Mouse (Mus musculus) heart, embryonic 15.5 days (tissue): Measurements from ENCODE around the gene Deup1. TPM values are rescaled to one million over a fixed set of nuclear protein-coding genes. Genes with fewer than 3 reads are reported as not detected.
A peak's percentile ranks its signal among the peaks of the same experiment; 100 is the strongest.

Source experiments
- ATAC-seq: fragments of 200-750 bp; cut with Nextera tagmentation; replicated peaks from 2 replicates; pipeline ENCODE4 v1.8.0; 2017; ENCODE audit warnings: low read depth, moderate TSS enrichment; ENCODE audit not compliant: insufficient number of reproducible peaks, insufficient read depth, low FRiP score
- H3K27ac ChIP-seq: fragments of 300-500 bp; sonication (generic); 2 replicates; pipeline ENCODE4 v1.5.1; 2015; ENCODE audit warnings: mild to moderate bottlenecking, inconsistent platforms
- H3K27me3 ChIP-seq: fragments of 300-500 bp; sonication (generic); 2 replicates; pipeline ENCODE4 v1.6.1; 2015; ENCODE audit warnings: inconsistent platforms
- H3K36me3 ChIP-seq: fragments of 300-500 bp; sonication (generic); 2 replicates; pipeline ENCODE4 v1.6.1; 2015; ENCODE audit warnings: mild to moderate bottlenecking, inconsistent platforms
- H3K4me1 ChIP-seq: fragments of 300-500 bp; sonication (generic); replicated peaks from 2 replicates; pipeline ENCODE4 v1.6.1; 2015; ENCODE audit warnings: inconsistent platforms
- H3K4me2 ChIP-seq: fragments of 300-500 bp; sonication (generic); 2 replicates; pipeline ENCODE4 v1.6.1; 2015; ENCODE audit warnings: inconsistent platforms, mild to moderate bottlenecking, moderate library complexity
- H3K4me3 ChIP-seq: fragments of 300-500 bp; sonication (generic); 2 replicates; pipeline ENCODE4 v1.5.1; 2015; ENCODE audit warnings: mild to moderate bottlenecking, inconsistent platforms
- H3K9ac ChIP-seq: fragments of 300-500 bp; sonication (generic); 2 replicates; pipeline ENCODE4 v1.6.1; 2015; ENCODE audit warnings: mild to moderate bottlenecking, inconsistent platforms
- H3K9me3 ChIP-seq: fragments of 300-500 bp; sonication (generic); replicated peaks from 2 replicates; pipeline ENCODE4 v1.6.1; 2016; ENCODE audit warnings: inconsistent platforms
- WGBS: fragments of 180-500 bp; shearing (Covaris S2); methylation state at CpG from one replicate; pipeline ENCODE4 v1.1.7; 2015; ENCODE audit warnings: mixed read lengths; 5-methylcytosine and 5-hydroxymethylcytosine counted together
- polyA plus RNA-seq: library from polyadenylated mRNA; unstranded; fragments of >200 nt; fragmentation: Nextera tagmentation; extraction: Ambion mirVana; gene quantifications from 2 replicates; pipeline ENCODE4 v1.2.1, GENCODE M21; 2015

Deup1 gene
- polyA plus RNA-seq = 0.89 and 1.0 TPM in 2 replicates

- Histone ChIP-seq H3K9me3 (no peaks in the 10 kb centered on the region), H3K36me3 (no peaks in the 10 kb centered on the region), H3K27me3 (no peaks in the 10 kb centered on the region), H3K4me2 (peak within 1 kb of the TSS; percentile 69), H3K4me3 (peak within 1 kb of the TSS; percentile 33), H3K9ac (peak within 1 kb of the TSS; percentile 27; the same call in 1 of the 2 replicates), H3K4me1 (peaks cover 7% of the 10 kb centered on the region), H3K27ac (no peak within 1 kb of the TSS)
- peak; percentile 62 for ATAC-seq
- whole genome bisulfite sequencing = 2% methylated on average over 28 of the region's 28 CpGs
Observed at GRCm38 (mm10) chr9:15627785-15628287, at the start of gene Deup1. Deup1 (minus strand) TSS chr9:15627933.

- WGBS = 52% methylated on average over 1 of the region's 1 CpGs
Observed at GRCm38 (mm10) chr9:15672251-15672650, 44.5 kb upstream of the Deup1 start.

DNA sequence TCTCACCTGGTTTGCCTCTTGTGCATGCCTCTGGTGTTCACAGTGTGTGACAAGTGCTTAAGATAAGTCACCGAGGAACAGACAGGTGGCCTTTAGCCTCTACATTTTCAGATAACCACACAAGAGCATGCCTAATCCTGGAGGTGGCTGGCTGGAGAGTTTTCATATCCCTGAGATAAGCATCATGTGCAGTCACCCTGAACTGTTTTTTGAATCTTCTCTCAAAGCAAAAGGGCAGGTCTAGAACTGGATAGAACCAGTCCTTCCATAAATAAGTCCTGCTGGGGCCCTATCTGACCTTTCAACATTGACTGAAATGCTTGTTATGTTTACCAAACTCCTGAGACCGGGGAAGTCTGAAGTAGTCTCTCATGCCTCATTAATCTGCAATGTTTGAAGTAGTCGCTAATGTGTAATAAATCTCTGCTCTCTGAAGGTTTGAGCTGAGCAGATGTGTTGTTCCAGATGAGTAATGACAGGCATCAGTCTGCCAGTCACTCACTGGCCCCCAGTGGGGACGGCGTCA, 42.3 kb upstream of the Deup1 start:
- Histone ChIP-seq H3K4me2 (no peak overlapping the region), H3K4me1 (peaks cover 10% of the 10 kb centered on the region), H3K4me3 (no peak overlapping the region), H3K9me3 (no peaks in the 10 kb centered on the region), H3K27ac (no peak overlapping the region), H3K9ac (no peak overlapping the region), H3K36me3 (no peaks in the 10 kb centered on the region), H3K27me3 (no peaks in the 10 kb centered on the region)
- 28% methylated on average over 5 of the region's 5 CpGs for WGBS
- no peak for ATAC-seq

More at GRCm38 (mm10) chr9:15672251-15672650, 44.5 kb upstream of the Deup1 start:
- H3K4me1 ChIP-seq = peaks cover 10% of the 10 kb centered on the region
- no peaks in the 10 kb centered on the region for H3K9me3 ChIP-seq
- H3K27me3 ChIP-seq = no peaks in the 10 kb centered on the region
- ATAC-seq = no peak
- H3K4me3 ChIP-seq = no peak overlapping the region
- no peak overlapping the region for H3K4me2 ChIP-seq
- H3K9ac ChIP-seq = no peak overlapping the region
- H3K27ac ChIP-seq = no peak overlapping the region
- H3K36me3 ChIP-seq = no peaks in the 10 kb centered on the region

DNA sequence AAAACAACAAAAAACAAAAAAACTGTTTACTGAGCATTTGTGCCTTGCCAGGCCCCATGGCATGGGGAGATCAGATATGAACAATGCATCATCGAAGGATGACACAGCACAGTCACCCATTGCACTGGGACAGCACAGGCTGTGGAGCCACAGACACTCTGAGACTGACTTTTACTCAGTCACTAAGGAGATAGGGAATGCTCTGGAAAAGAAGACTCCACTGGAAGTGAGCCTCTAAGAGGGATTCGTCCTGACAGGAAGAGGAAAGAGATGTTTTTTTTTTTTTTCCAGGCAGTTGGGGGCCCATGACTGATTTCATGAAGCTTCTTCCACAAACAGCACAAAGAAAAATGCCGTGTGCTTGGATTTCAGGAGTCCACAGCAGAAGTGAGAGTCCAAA, 41.7 kb upstream of the Deup1 start:
- Histone ChIP-seq H3K4me3 (no peak overlapping the region), H3K36me3 (no peaks in the 10 kb centered on the region), H3K9ac (no peak overlapping the region), H3K27ac (no peak overlapping the region), H3K4me2 (no peak overlapping the region), H3K27me3 (no peaks in the 10 kb centered on the region), H3K9me3 (no peaks in the 10 kb centered on the region), H3K4me1 (peaks cover 10% of the 10 kb centered on the region)
- ATAC-seq = no peak
- 34% methylated on average over 3 of the region's 3 CpGs for WGBS

DNA sequence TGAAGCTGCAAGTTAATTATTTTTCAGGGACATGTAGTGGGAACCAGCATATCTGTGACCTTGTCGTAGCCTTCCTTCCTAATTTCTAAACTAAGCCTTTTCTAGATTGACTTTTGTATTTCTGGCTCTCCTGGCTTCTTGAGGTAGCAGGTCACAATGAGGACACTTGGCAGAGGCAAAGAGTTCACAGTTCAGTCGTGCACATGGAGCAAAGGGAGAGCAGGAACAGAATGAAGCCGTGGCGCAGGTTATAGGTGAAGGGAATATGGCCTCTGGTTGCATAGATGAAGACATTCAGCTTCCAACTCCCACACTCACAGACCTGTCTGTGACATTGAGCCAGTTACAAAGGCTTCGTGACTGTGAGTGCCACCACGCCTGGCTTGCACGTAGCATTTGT, 36.9 kb upstream of the Deup1 start:
- Histone ChIP-seq H3K4me1 (peaks cover 3% of the 10 kb centered on the region; the same call in 1 of the 2 replicates), H3K4me3 (no peak overlapping the region), H3K9me3 (no peaks in the 10 kb centered on the region), H3K4me2 (no peak overlapping the region), H3K36me3 (no peaks in the 10 kb centered on the region), H3K27me3 (no peaks in the 10 kb centered on the region), H3K9ac (no peak overlapping the region), H3K27ac (no peak overlapping the region)
- WGBS = 68% methylated on average over 7 of the region's 7 CpGs
- no peak for ATAC-seq

GRCm38 (mm10) chr9:15659069-15659468, 31.3 kb upstream of the Deup1 start:
- H3K4me3 ChIP-seq = no peak overlapping the region
- no peak for ATAC-seq
- no peaks in the 10 kb centered on the region for H3K36me3 ChIP-seq
- H3K4me1 ChIP-seq = no peaks in the 10 kb centered on the region
- no peak overlapping the region for H3K9ac ChIP-seq
- no peak overlapping the region for H3K27ac ChIP-seq
- no peak overlapping the region for H3K4me2 ChIP-seq
- H3K27me3 ChIP-seq = no peaks in the 10 kb centered on the region
- no peaks in the 10 kb centered on the region for H3K9me3 ChIP-seq
- WGBS = 58% methylated on average over 6 of the region's 6 CpGs

GRCm38 (mm10) chr9:15658236-15658785, 30.6 kb upstream of the Deup1 start:
- 59% methylated on average over 6 of the region's 6 CpGs for WGBS
- no peak overlapping the region for H3K4me2 ChIP-seq

GRCm38 (mm10) chr9:15653036-15653435, 25.3 kb upstream of the Deup1 start:
- H3K27me3 ChIP-seq = no peaks in the 10 kb centered on the region
- no peaks in the 10 kb centered on the region for H3K4me1 ChIP-seq
- H3K9me3 ChIP-seq = no peaks in the 10 kb centered on the region
- ATAC-seq = no peak
- H3K4me2 ChIP-seq = no peak overlapping the region
- H3K27ac ChIP-seq = no peak overlapping the region
- H3K36me3 ChIP-seq = no peaks in the 10 kb centered on the region
- no peak overlapping the region for H3K4me3 ChIP-seq
- no peak overlapping the region for H3K9ac ChIP-seq

More at GRCm38 (mm10) chr9:15658236-15658785, 30.6 kb upstream of the Deup1 start:
- no peak overlapping the region for H3K27ac ChIP-seq
- H3K9ac ChIP-seq = no peak overlapping the region
- no peaks in the 10 kb centered on the region for H3K9me3 ChIP-seq
- H3K4me3 ChIP-seq = no peak overlapping the region
- ATAC-seq = no peak
- H3K27me3 ChIP-seq = no peaks in the 10 kb centered on the region
- H3K36me3 ChIP-seq = no peaks in the 10 kb centered on the region
- H3K4me1 ChIP-seq = no peaks in the 10 kb centered on the region

- H3K4me2 ChIP-seq = no peak overlapping the region
- no peaks in the 10 kb centered on the region for H3K36me3 ChIP-seq
- ATAC-seq = no peak
- no peaks in the 10 kb centered on the region for H3K27me3 ChIP-seq
- H3K4me1 ChIP-seq = no peaks in the 10 kb centered on the region
- no peak overlapping the region for H3K4me3 ChIP-seq
- WGBS = 86% methylated on average over 2 of the region's 2 CpGs
- no peaks in the 10 kb centered on the region for H3K9me3 ChIP-seq
- H3K27ac ChIP-seq = no peak overlapping the region
- no peak overlapping the region for H3K9ac ChIP-seq
Observed at GRCm38 (mm10) chr9:15649977-15650376, 22.2 kb upstream of the Deup1 start.

GRCm38 (mm10) chr9:15627384-15627783, 349 bp downstream of the Deup1 start:
- no peaks in the 10 kb centered on the region for H3K27me3 ChIP-seq
- WGBS = 19% methylated on average over 5 of the region's 5 CpGs
- H3K36me3 ChIP-seq = no peaks in the 10 kb centered on the region
- H3K4me1 ChIP-seq = peaks cover 7% of the 10 kb centered on the region
- peak overlapping the region; percentile 33 for H3K4me3 ChIP-seq
- H3K4me2 ChIP-seq = peak overlapping the region; percentile 69
- H3K9me3 ChIP-seq = no peaks in the 10 kb centered on the region
- no peak overlapping the region for H3K27ac ChIP-seq
- no peak for ATAC-seq
- peak overlapping the region; percentile 27; the same call in 1 of the 2 replicates for H3K9ac ChIP-seq

DNA sequence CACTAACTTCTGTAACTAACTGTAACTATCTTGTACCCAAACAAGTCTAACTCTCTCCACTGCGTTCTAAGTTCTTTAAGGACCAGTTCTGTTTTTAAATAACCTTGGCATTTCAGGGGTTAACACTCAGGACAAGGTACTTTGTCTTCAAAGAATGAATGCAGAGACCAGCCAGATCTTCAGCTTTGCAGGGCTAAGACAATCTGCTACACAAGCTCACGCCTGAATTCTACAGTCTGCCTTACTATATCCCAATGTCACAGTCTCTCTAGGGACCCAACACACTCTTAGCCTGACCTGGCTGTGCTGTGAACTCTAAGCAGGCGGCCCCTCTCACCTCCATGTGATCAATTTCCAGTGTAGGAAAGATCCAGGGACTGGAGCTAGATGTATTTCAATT, 3.0 kb downstream of the Deup1 start:
- H3K4me1 ChIP-seq = peaks cover 7% of the 10 kb centered on the region
- H3K27ac ChIP-seq = no peak overlapping the region
- H3K36me3 ChIP-seq = no peaks in the 10 kb centered on the region
- no peak for ATAC-seq
- no peaks in the 10 kb centered on the region for H3K9me3 ChIP-seq
- H3K9ac ChIP-seq = no peak overlapping the region
- H3K4me2 ChIP-seq = no peak overlapping the region
- H3K27me3 ChIP-seq = no peaks in the 10 kb centered on the region
- H3K4me3 ChIP-seq = no peak overlapping the region
- WGBS = 71% methylated on average over 3 of the region's 3 CpGs

DNA sequence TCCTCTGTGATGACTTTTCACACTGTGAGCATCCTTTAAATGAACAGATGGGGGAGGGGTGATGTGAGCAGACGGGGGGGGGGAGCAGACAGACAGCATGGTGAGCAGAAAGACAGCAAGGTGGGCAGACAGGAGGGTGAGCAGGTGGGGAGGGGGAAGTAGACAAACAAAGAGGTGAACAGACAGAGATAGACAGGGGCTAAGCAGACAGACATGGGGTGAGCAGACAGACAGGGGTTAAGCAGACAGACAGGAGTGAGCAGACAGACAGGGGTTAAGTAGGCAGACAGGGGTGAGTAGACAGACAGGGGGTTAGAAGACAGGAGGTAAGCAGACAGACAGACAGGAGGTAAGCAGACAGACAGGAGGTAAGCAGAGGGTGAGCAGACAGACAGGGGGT, 8.0 kb downstream of the Deup1 start:
- ATAC-seq = no peak; the same call in 1 of the 2 replicates

More for the DNA sequence above, 8.0 kb downstream of the Deup1 start:
- Histone ChIP-seq H3K9ac (no peak overlapping the region), H3K36me3 (no peaks in the 10 kb centered on the region), H3K4me3 (no peak overlapping the region), H3K4me1 (peaks cover 4% of the 10 kb centered on the region), H3K27me3 (no peaks in the 10 kb centered on the region), H3K4me2 (no peak overlapping the region), H3K9me3 (no peaks in the 10 kb centered on the region), H3K27ac (no peak overlapping the region)
- 59% methylated on average over 1 of the region's 1 CpGs for WGBS
